Mouse (Mus musculus) hindlimb bud, embryonic 11.5 days (tissue): ENCODE measurements around the gene Pef1.

ENCODE experiments used
- DNase-seq: peaks from one replicate; pipeline ENCODE4 v3.0.0-alpha.2; 2012; ENCODE audit warnings: low read depth, low spot score; ENCODE audit errors: extremely low spot score

Gene Pef1

GRCm38 (mm10) chr4:130102111-130102651, at the start of gene Pef1:
Pef1 (plus strand) TSS chr4:130102558.
- DNase-seq, result no peak

DNA sequence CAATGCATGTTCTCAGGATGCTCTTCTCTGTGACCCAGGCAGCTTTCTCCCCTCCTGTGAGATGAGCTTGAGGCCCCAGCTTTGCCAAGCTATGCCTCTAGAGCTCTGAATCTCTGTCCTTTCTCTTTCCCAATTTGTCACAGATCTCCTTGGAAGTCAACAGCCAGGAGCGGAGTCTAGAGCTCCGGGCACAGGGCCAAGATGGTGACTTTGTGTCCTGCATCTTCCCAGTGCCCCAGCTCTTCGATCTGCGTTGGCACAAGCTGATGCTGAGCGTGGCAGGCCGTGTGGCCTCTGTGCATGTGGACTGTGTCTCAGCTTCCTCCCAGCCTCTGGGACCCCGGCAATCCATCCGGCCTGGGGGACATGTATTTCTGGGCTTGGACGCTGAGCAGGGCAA, 49.2 kb upstream of the Pef1 start:
- no peak for DNase-seq

- DNase-seq, result no peak
Observed at GRCm38 (mm10) chr4:130054727-130055126, 47.6 kb upstream of the Pef1 start.

GRCm38 (mm10) chr4:130055160-130056010, 47.0 kb upstream of the Pef1 start:
- DNase-seq, result no peak

DNA sequence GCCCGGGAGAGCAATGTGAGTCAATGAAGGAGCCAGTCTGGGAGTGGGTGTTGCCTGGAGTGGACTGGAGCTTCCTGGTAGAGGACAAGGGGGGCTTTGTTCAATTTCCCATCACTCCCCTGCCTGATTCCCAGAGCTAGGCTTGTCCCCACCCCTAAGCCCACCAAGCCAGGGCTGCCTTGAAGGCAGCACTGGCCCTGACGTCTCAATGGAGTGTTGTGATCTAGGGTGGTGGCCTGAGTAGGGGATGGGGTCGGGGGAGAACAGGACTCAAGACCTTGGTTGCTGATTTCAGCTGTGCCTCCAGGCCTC, 46.4 kb upstream of the Pef1 start:
- DNase-seq, result no peak

GRCm38 (mm10) chr4:130056471-130056870, 45.9 kb upstream of the Pef1 start:
- no peak for DNase-seq

DNA sequence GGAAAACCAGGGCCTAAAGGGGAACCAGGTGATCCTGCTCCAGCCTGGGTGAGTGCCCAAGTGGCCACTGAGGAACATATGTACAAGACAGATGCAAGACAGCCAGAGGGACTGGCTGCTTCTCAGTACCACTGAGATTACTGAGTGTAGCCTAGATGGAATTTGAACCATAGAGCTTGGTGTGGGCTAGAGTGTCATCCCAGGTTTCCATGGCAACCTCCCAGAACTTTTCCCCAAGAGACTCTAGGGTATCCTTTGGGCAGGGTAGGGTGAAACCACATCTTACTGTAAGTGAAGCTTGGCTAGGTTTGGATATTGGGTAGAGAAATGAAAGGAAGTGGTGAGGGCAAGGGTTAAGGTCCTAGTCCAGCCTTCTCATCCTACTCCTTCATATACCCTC, 41.4 kb upstream of the Pef1 start:
- no peak for DNase-seq

- DNase-seq, result no peak
Observed at GRCm38 (mm10) chr4:130063191-130063590, 39.2 kb upstream of the Pef1 start.

GRCm38 (mm10) chr4:130066816-130067215, 35.5 kb upstream of the Pef1 start:
- no peak for DNase-seq

DNA sequence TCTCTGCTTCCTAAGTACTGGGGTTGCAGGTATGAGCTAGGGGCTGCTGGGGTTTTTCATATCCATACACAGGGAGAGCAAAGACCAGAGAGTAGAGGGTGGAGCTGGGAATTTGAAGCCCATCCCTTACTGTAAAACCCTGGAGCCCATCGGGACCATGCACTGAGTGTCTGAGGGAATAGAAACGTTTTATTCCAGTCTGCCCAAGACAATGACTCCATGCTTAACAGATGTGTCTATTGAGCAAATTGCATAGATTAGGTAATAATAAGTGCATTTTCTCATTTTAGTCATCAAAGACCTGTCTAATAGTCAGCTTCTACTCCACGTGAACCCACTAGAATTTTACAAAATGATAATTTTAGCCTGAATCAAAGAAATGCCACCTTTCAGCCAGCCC, 31.8 kb upstream of the Pef1 start:
- no peak for DNase-seq

GRCm38 (mm10) chr4:130071758-130072157, 30.6 kb upstream of the Pef1 start:
- no peak for DNase-seq

DNA sequence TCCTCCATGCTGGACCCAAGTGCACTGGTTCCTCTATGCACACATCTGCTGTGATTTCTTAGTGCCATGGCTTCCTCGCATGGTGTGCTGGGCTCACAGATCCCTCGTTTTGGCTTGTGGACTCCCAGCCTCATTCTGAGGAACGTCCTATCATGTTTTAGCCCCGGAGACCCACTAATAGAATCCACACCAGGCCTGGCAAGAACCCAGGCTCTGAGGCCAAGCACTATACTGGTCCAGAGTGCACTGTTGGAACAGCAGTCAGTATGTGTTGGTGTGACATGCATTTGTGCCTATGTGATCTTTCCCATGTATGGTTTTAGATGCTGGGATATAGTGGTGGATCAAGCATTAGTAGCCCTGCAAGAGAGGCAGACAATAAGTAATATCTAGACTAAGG, 29.0 kb upstream of the Pef1 start:
- no peak for DNase-seq

DNA sequence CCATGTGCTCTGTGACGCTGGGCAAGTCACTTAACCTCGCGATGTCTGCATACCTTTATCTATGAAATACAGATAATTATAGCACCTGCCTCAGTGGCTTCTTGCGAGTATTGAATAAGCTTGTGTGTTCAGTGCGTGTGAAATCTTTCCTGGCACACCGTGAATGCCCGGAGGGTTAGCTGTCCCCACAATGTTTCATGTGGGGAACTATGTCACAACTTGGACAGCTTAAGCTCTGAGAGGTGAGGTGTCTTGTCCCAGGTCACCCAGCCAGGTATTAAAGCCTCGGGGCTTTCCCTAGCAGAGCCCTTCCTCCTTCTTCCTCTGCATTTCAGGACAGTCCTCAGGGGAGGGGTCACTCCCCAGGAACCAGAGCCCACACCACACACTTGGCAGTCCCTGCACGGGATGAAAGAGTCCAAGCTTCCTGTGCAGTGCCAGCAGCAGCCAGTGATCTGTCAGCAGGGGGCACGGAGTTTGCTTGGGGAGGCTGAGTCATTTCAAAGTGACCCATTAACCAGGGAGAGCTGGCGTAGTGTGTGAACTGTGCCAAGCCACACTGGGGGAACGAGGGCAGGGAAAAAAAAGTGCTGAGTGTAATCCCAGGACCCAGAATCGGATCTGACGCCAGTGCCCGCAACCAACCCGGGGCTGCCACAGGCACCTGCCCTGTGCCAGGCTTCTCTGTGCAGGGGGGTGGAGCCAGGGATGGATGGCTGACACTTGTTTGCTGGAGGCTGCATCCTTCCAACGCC, 27.4 kb upstream of the Pef1 start:
- no peak for DNase-seq

- DNase-seq, result no peak
Observed at GRCm38 (mm10) chr4:130076856-130077255, 25.5 kb upstream of the Pef1 start.

- DNase-seq, result no peak
Observed at GRCm38 (mm10) chr4:130078816-130079485, 23.4 kb upstream of the Pef1 start.

DNA sequence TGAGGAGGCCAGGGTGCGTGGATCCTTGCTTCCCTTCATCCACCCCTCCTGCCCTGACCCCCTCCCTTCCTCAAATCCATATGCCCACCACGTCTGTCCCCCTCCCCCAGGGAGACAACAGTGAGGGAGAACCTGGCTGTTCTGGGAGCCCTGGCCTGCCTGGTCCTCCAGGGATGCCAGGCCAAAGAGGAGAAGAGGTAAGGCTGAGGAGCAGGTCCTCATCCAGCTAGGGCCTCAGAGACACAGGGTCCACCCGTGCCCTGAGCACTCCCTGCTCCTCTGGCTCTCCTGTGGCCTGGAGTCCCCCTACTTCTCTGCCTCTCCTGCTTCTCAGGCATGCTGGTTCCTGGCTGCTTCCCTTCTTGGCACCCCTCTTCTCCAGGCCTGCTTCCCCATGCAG, 22.8 kb upstream of the Pef1 start:
- no peak for DNase-seq

GRCm38 (mm10) chr4:130081345-130082190, 20.8 kb upstream of the Pef1 start:
- DNase-seq, result no peak

DNA sequence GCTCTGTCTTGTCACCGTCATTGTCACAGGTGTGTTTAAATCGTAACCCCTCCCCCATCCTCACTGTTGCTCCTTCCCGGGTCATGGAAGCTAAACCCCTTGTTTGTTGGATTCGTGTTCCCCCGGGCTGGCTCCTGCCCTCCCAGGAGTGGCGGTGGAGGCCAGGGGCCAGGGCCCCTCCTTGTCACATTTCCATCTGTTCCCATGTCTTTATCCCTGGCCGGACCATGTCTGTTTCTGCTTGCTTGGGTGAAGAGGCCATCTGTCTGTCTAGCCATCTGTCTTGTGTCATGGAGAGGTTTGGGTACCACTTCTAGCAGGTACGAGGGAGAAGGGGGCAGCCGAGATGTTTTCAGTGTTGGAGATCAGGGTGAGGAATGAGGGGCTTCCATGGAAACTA, 20.1 kb upstream of the Pef1 start:
- no peak for DNase-seq

DNA sequence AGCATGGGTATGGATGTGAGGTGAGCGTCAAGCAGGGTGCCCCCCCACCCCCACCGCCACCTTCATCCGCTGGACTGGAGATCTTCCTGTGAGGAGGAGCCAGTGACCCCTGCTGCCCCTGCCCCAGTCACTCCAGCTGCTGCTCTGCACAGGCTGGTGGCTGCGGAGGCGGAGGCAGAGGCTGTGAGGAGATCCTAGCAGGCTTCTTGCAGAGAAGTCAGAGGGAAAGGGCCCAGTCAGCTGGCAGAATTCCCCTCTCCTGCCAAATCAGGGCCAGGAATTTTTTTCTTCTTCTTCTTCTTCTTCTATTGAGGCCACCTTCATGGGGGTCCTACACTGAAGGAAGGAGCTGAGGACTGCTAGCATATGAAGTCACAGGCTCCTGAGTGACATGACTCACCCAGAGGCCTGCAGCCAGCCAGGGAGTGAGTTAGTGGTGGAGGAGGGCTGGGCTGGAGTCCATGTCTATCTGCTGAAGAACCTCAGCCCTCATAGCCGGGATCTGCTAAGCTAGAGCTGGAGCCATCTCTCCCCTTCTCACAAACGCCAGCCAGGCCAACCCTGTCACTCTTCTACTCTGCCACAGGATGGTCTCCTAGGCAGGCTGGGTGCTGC, 17.9 kb upstream of the Pef1 start:
- no peak for DNase-seq

DNA sequence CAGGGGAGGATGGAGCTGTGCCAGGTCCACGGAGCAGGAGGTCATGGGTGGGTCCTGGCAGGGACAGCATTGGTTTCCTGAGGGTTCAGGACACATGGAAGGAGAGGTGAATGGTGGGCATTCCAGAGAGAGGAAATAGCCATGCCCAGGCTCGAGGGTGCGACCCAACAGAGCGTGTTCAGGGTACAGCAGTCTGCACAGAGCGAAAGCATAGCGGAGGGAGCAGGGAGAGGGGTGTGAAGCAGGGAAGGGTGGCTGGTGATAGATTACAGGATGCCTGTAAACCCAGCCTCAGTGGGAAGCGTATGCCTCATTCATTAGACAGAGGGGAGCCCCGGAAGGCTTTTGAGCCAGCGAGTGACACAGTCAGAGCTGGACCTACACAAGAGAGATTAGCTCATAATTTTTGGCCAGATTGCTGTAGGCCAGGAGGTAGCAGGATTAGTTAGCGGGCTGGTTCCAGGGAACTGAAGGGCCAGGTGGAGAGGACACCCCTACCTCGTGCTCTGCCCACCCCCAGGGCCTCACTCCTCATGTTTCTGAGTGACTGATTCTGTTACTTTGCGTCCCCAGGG, 17.0 kb upstream of the Pef1 start:
- no peak for DNase-seq
